Mouse (Mus musculus) lung, postnatal 0 days (tissue): ENCODE measurements around the gene Arf4.

Experiments used
- CTCF ChIP-seq: IDR thresholded peaks from 2 replicates; pipeline ENCODE4 v1.5.1; 2016; ENCODE audit warnings: antibody characterized with exemption, mild to moderate bottlenecking
- EP300 ChIP-seq: IDR thresholded peaks from 2 replicates; pipeline ENCODE4 v1.6.1; 2016; ENCODE audit warnings: antibody characterized with exemption, mild to moderate bottlenecking, control low read depth

GRCm38 (mm10) chr14:26667991-26668370 lies 30.1 kb downstream of the Arf4 start:
- no peak for TF ChIP-seq CTCF
- TF ChIP-seq EP300, result 0 out of 2 replicates have a peak, but pooled peaks have one; percentile 6
